ENCODE assay signal across 15 mouse cellular contexts in the genomic region with DNA sequence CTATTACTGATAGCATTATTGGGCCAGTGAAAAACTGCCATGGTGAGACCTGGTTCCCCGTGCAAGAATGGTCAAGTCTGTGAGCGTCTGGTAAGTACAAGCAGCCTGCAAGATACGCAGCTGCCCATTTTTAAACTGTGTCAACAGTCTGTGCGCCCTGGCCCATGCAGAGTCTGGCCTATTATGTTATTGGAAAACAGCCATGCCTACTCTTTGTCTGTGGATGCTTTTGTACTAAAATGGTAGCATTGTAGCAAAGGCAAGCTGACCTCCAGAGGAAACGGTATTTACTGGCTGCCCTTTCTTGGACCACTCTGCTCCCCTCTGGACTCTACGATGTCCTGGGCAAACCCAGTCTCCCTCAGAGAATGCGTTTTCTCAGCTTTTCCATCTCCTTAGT.
DNase-seq lines count a peak whose midpoint lies in the region; ATAC-seq lines count a peak whose summit lies in the region.
"Had no signal": no experiment of that assay in that cellular context is flagged by ENCODE, and none has a peak within 500 bp of the region (broad histone marks: within the 10 kb centered on the region; RNA-seq: fewer than 3 reads in every experiment).

No protein-coding gene starts in this region.

- H3K9me3 ChIP-seq in forebrain, embryonic 15.5 days, result no peaks in the 10 kb centered on the region
- H3K9me3 ChIP-seq in neural tube, embryonic 15.5 days (replicated peaks), result no peaks in the 10 kb centered on the region
- H3K9me3 ChIP-seq: limb, embryonic 10.5 days; megakaryocyte, embryonic 14.5 days had no signal

- no peak overlapping the region for H3K4me2 ChIP-seq in forebrain, embryonic 15.5 days (replicated peaks)
- H3K4me2 ChIP-seq in neural tube, embryonic 15.5 days, result no peak overlapping the region

- ATAC-seq in forebrain, embryonic 15.5 days (replicated peaks), result peak; percentile 59
- ATAC-seq in neural tube, embryonic 15.5 days (ENCODE audit: low FRiP score), result no peak
- ATAC-seq: liver, postnatal 0 days had no signal

- 26% methylated on average over 7 of the region's 7 CpGs for WGBS in forebrain, embryonic 15.5 days
- WGBS in neural tube, embryonic 15.5 days, result 29% methylated on average over 7 of the region's 7 CpGs

- intact Hi-C loops in heart, postnatal 25 days (cut with DNase I), result no loop called here

- H3K36me3 ChIP-seq in forebrain, embryonic 15.5 days, result peaks cover 4% of the 10 kb centered on the region
- peaks cover 26% of the 10 kb centered on the region for H3K36me3 ChIP-seq in neural tube, embryonic 15.5 days

- peaks cover 19% of the 10 kb centered on the region for H3K4me1 ChIP-seq in forebrain, embryonic 15.5 days
- peaks cover 10% of the 10 kb centered on the region for H3K4me1 ChIP-seq in neural tube, embryonic 15.5 days

- no peaks in the 10 kb centered on the region for H3K27me3 ChIP-seq in forebrain, embryonic 15.5 days
- H3K27me3 ChIP-seq in neural tube, embryonic 15.5 days (replicated peaks), result no peaks in the 10 kb centered on the region
- H3K27me3 ChIP-seq: megakaryocyte, embryonic 14.5 days had no signal

- peak; percentile 11 to 14 for DNase-seq in heart, adult 9 months (ENCODE audit: low spot score in 2 of 2)
- no peak for DNase-seq in heart, postnatal 25 days (ENCODE audit: low spot score)
- DNase-seq in retina, postnatal 1 day, result peak; percentile 50
- no peak for DNase-seq in retina, embryonic 14.5 days (ENCODE audit: low spot score)
- no peak for DNase-seq in adrenal gland, postnatal 10 days
- DNase-seq in ovary, adult 18-20 months (ENCODE audit: low spot score), result no peak
- DNase-seq: adrenal gland, adult 8-10 months; gastrocnemius, postnatal 25 days; kidney, postnatal 14 days; liver, postnatal 0 days; thymus, adult 18-20 months had no signal

- H3K4me3 ChIP-seq in forebrain, embryonic 15.5 days, result no peak overlapping the region
- H3K4me3 ChIP-seq in neural tube, embryonic 15.5 days (replicated peaks), result no peak overlapping the region
- H3K4me3 ChIP-seq: limb, embryonic 10.5 days; megakaryocyte, embryonic 14.5 days had no signal

- H3K27ac ChIP-seq in forebrain, embryonic 15.5 days (replicated peaks), result peak overlapping the region; percentile 40; the same call in 1 of the 2 replicates
- H3K27ac ChIP-seq in neural tube, embryonic 15.5 days (replicated peaks), result peak overlapping the region; percentile 37; the same call in 1 of the 2 replicates
- H3K27ac ChIP-seq: limb, embryonic 10.5 days had no signal

- H3K9ac ChIP-seq in forebrain, embryonic 15.5 days (replicated peaks), result no peak overlapping the region
- no peak overlapping the region for H3K9ac ChIP-seq in neural tube, embryonic 15.5 days (replicated peaks)
- H3K9ac ChIP-seq: liver, postnatal 0 days had no signal

Comparison
In these comparisons a context has a peak if more than half of its experiments do, and no peak if none do; other contexts are left out.
1. DNase-seq: peak in heart, adult 9 months (2 of 2) and retina, postnatal 1 day (single experiment); none in heart, postnatal 25 days (single experiment), retina, embryonic 14.5 days (single experiment), adrenal gland, postnatal 10 days (single experiment) and ovary, adult 18-20 months (single experiment).